Mouse (Mus musculus): ENCODE results near the gene Ccnjl.

Gene Ccnjl

GRCm38 (mm10) chr11:43528078-43528682 is 404 bp upstream of the Ccnjl start:
- no peak for DNase-seq

DNA sequence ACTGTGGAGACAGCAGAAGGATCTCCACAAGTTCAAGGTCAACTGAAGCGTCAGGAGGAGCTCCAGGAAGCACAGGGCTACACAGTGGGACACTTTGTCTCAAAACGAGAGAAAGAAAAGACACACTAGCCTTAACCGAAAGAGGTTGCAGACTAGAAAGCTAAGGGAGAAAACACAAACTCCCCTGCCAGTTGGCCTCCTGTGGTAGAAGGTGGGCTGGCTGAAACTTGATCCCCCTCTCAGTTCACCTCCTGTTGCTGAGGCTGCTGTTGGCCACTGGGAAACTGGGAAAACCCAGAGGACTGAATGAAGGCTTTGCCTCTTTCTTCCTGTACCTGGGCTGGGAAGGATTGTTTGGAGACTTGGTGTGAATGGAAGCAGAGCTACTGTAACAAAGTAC is 1.5 kb downstream of the Ccnjl start:
- DNase-seq: no peak

- peak; percentile 55 for DNase-seq
These were observed 3.0 kb downstream of the Ccnjl start for GRCm38 (mm10) chr11:43531619-43532018.

GRCm38 (mm10) chr11:43537074-43537473 is 8.5 kb downstream of the Ccnjl start:
- DNase-seq: no peak

DNA sequence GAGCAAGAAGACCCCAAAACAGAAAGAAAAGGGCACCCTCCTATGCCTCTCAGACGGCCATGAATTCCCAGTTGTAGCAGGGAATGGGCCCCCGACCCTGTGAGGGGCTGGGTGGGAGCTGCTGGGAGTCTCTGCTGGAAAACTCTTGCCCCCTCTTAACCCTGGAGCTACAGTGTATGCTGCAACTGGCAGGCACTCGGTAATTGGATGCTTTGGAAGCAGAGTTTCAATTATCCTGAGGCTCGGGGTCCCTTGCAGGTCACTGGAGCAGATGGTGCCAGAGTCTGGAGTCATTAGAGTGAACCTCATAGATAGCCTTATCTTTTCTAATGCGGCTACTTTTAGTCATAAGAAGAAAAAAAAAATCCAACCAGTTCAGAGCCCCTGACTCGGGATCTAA is 11.3 kb downstream of the Ccnjl start:
- peak; percentile 84 for DNase-seq

DNA sequence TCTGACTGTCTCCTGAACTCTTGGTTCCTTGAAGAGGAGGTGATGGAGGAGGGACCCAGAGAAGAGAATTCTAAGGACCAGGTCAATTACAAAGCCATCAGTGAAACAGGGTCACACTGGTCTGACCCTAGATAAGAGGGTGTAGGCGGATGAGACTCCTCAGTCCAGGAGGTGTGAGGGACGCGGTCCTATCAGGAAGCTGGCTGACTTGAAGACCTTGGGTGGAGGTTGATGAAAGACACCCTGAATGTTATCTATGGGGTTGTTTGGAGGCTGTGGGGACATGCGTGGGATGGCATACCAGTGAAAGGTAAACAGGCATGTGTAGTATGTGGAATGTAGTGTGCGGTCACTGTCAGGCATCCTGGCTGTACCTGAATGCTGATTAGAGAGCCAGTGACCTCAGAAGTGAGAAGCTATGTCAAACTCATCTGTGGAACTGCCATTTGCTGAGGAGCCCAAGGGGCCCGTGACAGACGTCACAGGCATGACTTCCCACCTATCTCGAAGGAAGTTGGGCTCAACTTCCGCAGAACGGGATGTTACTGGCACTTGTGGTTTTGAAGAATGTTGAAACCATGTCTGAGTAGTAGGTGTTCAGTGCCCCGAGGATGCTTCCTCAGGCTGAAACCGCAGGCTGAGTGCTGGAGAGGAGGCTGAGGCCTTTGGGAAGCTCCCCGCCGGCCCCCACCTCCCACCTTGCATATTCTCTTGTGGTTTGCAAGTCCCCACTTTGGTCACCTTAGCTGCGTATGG is 15.3 kb downstream of the Ccnjl start:
- no peak for DNase-seq

GRCm38 (mm10) chr11:43544819-43545218 is 16.2 kb downstream of the Ccnjl start:
- DNase-seq: peak; percentile 52

GRCm38 (mm10) chr11:43545873-43546475 is 17.4 kb downstream of the Ccnjl start:
- peak; percentile 39 for DNase-seq

GRCm38 (mm10) chr11:43546678-43547077 is 18.1 kb downstream of the Ccnjl start:
- peak; percentile 50 for DNase-seq

DNA sequence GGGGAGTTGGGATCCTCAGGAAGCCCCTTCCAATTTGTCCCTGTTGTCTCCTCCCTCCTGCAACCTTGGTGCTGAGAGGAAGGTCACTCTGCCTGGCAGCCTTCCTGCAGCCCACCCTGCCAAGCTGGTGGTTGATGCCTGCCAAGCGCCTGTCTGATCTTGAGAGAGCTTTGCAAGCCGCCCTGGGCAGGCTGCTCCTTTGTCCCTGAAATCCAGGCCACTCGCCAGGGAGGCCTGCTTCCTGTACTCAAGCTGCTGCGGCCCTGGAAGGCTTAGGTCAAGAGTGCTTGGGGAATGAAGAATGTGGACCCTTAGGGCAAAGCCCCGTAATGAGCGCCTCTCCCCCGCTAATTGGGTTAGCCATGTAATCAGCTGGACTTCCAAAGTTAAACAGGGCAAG is 19.6 kb downstream of the Ccnjl start:
- DNase-seq: peak; percentile 95

- DNase-seq: peak; percentile 82
These were observed 20.3 kb downstream of the Ccnjl start for GRCm38 (mm10) chr11:43548657-43549435.

- peak; percentile 55 for DNase-seq
These were observed 21.1 kb downstream of the Ccnjl start for GRCm38 (mm10) chr11:43549701-43550100.

DNA sequence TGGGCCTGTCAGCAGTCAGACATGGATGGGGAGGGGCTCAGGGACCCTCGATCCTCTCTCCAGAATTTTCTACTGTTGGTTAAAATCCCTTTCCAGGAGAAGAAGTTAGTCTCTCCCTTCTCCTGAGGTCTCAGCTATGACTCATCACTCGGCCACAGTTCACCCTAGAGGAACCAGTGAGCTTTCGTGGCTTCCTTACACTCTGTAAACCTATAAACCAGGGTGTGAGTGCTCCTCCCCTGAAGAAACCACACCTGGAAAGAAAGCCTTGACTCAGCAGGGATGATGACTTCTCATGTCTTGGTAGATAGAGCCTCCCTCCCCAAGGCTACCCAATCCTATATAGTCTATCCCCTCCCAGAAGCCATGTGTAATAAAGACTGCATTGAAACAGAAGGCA is 23.2 kb downstream of the Ccnjl start:
- no peak for DNase-seq

DNA sequence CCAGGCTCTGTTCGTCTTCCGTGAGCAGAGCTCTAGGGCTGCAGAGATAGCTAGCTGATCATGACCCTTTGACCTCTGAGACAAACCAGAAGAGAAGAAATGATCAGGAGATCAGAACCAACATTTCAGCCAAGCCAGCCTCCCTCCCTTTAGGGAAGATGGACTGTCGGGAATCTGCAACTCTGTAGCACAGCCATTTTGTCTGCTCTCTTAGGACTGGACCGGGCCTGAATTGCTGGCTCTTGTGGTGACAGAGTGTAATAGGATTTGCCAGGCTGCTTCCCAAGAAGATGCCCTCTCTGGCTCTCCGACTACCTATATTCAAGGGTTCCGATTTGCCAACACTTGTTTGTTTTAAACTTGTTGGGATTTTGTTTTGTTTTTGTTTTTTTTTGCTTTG is 24.1 kb downstream of the Ccnjl start:
- no peak for DNase-seq

- no peak for DNase-seq
These were observed 28.0 kb downstream of the Ccnjl start for GRCm38 (mm10) chr11:43556538-43556937.

DNA sequence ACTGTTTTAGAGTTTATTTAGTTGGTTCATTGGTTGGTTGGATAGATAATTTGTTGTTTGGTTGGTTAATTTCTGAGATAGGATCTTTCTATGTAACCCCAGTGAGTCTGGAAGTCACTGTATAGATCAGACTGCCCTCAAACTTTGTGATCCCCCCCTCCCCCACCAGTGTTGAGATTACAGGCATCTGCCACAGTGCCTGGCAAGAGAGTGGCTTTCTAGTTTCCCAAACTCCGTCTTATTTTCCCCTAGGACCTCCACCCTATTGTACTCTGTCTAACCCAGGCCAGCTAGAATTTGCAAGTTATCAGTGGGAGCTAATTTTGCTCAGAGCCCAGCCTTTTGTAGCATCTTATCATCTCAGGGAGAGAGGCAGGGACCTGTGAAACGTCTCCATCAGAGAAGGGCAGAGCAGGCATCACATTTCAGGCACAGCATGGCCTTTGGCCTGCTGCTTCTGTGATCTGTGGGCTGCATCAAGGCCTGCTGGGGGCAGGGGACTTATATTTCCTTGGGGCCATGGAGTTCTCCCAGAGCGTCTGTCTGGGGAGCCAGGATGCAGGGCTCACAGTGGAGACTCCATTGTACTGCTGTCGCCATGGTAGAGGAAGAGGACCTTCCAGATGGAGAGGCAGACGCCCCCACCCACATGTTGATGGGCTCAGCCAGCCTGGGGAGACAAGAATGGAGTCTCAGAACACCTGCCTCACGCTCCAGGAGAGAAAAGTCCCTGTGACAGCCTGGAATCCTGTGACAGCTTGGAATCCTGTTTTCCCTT is 31.1 kb downstream of the Ccnjl start:
- DNase-seq: peak; percentile 68

GRCm38 (mm10) chr11:43563654-43564244 is 35.2 kb downstream of the Ccnjl start:
- no peak for DNase-seq

- DNase-seq: no peak
These were observed 36.8 kb downstream of the Ccnjl start for GRCm38 (mm10) chr11:43565414-43565813.

- DNase-seq: peak; percentile 44
These were observed 37.3 kb downstream of the Ccnjl start for GRCm38 (mm10) chr11:43565852-43566251.

- DNase-seq: no peak
These were observed 38.1 kb downstream of the Ccnjl start for GRCm38 (mm10) chr11:43566696-43567095.

- DNase-seq: peak; percentile 55
These were observed 39.7 kb downstream of the Ccnjl start for GRCm38 (mm10) chr11:43568263-43568662.

DNA sequence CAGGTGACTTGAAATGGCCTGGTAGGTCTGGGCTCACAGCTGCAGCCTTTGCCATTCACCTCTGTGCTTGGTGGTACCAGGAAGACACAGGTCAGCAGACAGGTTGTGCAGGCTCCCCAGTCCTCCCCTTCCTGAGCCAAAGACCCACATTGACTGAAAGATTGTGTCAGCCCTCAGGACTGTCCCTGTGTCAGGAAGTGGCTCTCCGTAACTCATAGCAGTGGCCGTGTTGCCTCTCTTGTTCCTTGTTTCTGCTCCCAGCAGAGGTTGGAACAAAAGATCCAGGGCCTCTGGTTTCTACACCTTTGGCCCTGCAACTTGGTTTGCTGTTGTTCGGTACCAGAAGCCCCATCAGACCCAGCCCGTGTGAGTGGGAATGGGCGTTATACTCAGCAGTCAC is 40.6 kb downstream of the Ccnjl start:
- no peak for DNase-seq

Measured in retina, postnatal 1 day (tissue).